Mouse (Mus musculus) brain, adult 2 months (tissue): Measurements from ENCODE around the gene Rnf141.

Experiments used
- DNase-seq: peaks from one replicate; pipeline ENCODE4 v3.0.0; 2011; ENCODE audit warnings: low read depth, low spot score

The Rnf141 gene

DNA sequence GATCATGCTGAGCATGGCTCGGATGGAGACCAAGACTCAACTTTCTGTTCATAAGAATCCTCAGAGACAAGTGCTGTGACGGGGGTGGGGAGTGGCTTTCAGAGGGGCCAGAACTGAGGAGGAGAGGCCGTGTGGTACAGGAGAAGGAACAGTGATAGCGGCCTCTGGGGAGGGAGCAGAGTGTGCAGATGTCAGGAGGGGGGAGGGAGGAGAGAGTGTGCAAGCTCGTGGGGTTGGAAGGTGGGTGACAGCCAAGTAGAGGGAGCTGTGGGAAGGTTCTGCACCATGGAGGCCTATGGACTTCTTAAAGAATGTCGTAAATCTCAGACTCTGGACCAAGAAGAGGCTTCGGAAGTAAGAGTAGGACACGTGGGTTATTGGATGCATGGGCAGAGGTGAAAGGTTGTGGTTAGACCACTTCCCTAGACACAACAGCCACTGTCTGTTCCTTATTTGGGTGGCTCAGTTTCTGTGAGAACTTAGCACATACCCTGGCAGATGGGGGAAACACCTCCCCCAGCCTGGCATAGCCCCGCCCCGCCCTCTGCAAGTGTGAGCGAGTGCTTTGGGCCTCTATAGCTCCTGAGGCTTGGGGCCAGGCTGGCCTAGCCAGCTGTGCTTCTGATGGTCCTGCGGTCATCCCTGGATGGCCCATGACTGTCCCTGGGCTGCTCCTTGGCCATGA lies 47.7 kb downstream of the Rnf141 start:
- DNase-seq: peak; percentile 55

DNA sequence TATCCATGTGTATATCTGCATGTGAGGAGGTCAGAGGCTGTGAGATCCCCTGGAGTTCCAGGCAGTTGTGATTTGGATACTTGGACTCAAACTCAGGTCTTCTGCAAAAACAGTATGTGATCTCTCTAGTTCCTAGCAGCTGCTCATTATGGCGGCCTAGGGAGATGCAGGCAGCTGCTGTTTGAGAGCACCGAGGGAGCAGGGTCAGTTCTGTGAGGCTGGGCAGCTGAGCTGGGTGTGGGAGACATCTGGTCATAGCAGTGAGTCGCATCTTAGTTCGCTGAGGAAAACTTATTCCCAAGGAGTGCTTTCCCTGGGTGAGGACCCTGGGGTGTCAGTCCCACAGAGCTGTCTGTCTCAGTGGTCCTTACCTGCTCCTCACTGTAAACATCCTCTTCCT lies 49.5 kb downstream of the Rnf141 start:
- no peak for DNase-seq

DNA sequence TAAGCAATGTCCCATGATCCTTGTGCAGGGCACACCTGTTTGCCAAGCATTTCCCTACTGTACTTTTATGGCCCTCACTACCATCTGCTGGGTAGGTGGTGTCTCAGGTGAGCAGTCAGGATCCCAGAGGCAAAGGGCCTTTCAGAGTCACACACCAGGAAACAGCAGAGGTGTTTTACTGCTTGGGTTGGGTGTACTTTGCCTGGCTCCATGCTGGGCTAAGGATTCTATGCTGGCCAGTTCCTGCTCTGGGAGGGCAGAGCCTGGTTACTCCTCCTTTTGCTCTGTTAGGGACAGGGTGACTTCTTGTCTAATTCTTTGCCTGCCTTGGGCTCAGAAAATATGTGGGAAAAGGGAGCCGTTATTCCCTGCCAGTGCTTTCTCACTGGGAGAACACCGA lies 51.4 kb downstream of the Rnf141 start:
- no peak for DNase-seq

DNA sequence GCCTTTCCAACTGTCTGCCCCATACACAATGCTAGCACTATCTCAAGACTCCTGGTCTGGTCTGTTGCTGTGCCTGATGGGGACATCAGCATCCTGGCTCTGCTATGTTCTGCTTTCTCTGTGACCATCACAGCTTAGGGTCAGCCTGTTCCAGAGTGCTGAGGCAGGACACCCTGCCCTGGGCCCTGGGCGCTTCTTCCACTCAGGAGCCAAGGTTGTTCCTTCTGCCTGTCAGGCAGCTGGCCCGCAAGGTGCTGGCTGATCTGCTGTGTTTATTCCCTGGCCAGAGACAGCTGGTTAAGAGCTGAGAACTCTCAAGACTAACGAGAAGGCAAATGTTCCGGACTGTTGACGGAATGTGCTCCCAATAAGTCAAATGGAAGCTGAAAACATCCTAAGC lies 52.1 kb downstream of the Rnf141 start:
- no peak for DNase-seq

DNA sequence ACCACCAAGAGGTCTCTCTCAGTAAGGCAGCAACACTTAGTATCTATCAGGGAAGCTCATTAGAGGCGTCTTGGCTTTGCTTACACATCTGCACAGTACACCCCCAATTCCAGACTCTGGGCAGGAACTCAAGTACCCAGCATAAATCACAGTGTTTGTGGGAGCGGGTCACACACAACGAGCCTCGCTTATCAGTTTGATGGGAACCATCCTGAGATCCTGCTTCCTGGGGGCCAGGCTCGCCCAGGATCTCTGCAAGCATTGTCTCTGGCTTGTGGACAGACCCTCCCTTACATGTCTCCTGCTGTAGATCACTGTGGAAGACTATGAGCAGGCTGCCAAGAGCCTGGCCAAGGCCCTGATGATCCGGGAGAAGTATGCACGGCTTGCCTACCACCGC lies 53.4 kb downstream of the Rnf141 start:
- DNase-seq: no peak

DNA sequence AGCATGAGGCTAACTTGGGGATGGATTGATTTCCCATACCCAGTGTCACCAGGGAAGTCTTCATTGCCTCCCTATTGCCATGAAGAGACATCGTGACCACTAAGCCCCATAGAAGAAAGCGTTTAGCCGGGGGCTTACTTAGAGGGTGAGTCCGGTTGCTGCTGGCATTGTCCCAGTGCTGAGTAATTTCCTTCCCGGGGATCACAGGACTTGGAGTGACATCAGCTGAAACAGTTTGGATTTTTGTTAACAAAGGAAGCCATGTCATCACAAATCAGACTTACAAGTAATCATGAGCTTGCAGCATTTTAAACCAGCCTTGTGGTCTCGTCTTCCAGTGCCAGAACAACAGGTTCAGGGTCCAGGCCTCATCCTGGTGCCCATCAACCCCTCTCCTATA lies 56.9 kb downstream of the Rnf141 start:
- DNase-seq: no peak

DNA sequence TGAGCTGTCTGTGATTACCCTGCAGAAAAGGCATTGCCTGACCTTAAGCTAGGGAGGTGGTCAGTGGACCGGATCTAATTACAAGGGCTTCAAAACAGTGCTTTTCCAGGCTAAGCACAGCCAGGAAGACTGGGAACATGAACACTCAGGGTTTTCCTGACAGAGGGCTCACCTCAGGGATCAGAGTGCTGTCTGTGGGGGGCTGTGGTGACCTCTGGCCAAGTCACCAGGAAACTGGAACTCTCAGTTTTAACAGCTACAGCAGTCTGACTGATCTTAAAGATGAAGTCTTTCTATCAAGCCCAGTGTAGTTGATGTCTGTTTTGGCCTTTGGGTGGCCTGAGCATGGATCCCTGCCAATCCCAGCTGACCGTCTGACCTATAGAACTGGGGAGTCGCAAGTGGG lies 58.5 kb downstream of the Rnf141 start:
- no peak for DNase-seq

DNA sequence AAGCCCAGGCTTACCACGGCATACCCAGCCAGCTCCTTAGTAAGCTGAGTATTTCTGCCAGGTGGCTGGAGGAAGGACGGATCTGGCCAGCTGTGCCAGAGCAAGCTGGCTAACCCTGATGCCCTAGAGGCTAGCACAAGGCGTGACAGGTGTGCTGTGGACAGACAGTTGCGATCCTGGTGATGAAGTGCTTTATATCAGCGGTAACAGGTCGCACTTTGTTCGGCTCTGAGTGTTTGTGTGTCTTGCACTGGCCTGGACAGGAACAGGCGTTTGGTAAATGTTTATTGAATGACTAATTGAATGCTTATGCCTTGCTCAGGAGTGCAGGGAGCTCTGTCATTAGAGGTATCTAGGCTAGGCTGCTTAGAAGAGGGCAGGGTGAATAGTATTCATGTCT lies 59.3 kb downstream of the Rnf141 start:
- no peak for DNase-seq

DNA sequence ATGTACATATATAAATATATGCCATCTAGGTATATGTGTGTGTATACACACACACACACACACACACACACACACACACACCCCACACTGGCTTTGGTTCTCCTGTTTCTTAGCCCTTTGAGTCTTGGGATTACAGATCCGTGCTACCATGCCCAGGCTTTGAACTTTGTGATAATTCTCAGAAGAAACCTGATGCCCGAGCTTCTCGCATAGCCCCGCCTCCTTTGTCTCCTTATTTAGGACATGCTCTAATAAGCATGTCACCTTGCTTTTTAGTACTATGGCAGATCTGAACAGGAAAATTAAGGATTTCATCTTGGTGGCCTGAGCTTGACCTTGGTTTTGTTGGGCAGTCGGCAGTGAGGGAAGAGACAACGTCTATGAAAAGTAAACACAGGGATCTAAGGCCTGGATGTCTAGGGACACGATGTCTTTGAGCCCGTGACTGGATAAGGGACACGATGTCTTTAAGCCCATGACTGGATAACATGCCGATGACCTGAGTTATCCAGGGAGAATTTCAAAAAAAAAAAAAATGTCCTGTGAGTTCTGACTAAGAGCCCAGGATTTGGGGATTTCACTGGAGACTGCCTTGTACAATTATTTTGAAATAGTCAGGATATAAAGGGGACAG lies 61.3 kb downstream of the Rnf141 start:
- no peak for DNase-seq

DNA sequence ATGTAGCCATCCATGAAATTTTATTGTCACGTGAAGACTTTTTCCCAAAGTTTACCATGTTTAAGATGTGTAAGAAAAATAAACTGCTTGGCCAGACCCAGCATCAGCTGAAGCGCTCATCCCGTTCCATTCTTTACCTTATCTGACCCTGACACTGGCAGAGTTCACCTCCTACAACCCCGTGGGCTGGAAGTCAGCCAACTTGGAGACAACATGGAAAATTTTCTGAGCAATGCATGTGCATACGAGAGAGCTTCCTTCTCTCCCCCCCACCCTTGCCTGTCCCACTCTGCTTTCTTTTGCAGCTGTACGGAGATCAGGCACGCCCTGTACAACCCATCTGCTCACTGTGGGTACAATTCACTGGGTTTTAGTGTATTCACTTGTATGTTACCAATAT lies 62.1 kb downstream of the Rnf141 start:
- peak; percentile 49 for DNase-seq

DNA sequence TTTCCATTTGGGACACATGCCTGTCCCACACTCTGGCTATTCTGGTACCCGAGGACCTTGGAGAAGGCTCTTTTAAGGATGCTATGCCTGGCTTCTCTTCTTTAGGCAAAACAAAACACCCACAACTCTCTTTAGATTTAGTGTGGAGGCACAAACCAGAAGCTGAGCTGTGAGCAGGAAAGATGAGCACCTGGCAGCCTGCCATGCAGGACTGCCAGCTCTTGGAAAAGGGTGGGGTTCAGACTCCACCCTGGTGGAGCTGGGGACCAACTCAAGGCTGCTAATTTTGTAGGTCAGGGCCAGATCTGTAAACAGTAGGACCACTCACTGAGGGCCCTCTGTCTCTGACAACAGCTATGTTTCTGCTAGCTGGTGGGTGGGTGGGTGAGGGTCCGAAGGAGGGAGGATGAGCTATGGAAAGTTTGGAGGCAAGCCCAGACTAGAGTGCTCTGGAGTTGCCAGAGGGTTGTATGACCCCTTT lies 63.0 kb downstream of the Rnf141 start:
- DNase-seq: peak; percentile 81

DNA sequence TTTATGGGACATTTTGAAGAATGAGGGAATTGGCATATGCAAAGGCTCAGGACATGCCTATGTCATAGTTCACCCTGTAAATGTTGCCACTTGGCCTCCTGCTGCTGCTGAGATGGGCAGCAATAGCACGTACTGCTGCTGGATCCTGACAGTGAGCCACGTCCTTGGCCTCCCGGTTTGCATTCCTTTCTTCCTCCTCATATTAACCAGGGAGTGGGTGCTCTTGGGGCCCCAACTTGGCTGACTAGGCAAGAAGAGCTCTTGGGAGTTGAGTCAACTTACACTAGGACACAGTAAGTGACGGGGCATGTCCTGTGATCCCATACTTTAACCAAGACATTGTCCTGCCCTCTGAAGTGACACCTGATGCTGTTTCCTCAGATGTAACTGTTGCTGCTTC lies 63.7 kb downstream of the Rnf141 start:
- DNase-seq: no peak

DNA sequence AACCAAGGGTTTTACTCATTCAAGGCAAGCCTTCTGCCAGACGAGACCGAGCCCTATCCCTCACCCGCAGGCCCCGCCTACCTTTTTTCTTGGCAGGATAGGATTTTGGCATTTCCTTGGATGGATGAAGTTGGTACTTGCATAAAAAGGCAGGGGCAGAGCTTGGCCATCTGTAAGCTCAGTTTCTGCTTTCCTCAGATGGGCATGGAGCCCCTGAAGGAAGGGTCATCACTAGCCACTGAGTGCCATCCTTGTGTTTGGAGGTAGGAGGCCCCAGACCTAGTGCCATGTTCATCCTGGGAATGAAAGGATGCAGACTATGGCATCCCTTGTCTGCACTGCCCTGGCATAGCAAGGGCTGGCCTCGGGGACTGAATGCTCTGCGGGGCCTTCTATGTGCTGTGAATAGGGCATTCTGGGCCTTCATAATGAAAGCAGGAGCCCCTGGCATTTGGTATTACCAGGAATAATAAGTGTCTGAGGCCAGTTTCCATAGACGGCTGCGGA lies 64.6 kb downstream of the Rnf141 start:
- DNase-seq: peak; percentile 51

DNA sequence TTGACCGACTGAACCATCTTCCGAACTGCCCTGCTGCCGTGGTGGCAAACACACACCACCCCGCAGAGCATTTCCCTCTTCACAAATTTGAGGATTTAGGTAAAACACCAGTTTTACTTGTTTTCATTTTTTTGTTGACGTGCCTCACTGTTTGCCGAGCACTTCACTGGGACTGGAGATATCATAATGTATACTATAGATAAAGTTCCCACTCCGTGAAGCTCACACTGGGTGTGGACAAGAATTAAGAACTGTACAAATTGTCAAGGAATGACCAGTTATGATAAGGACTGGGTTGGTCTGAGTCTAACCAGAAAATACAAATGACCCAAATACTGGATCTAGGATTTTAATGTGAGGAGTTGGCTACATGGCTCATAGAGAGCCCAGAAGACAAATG lies 65.3 kb downstream of the Rnf141 start:
- DNase-seq: no peak

DNA sequence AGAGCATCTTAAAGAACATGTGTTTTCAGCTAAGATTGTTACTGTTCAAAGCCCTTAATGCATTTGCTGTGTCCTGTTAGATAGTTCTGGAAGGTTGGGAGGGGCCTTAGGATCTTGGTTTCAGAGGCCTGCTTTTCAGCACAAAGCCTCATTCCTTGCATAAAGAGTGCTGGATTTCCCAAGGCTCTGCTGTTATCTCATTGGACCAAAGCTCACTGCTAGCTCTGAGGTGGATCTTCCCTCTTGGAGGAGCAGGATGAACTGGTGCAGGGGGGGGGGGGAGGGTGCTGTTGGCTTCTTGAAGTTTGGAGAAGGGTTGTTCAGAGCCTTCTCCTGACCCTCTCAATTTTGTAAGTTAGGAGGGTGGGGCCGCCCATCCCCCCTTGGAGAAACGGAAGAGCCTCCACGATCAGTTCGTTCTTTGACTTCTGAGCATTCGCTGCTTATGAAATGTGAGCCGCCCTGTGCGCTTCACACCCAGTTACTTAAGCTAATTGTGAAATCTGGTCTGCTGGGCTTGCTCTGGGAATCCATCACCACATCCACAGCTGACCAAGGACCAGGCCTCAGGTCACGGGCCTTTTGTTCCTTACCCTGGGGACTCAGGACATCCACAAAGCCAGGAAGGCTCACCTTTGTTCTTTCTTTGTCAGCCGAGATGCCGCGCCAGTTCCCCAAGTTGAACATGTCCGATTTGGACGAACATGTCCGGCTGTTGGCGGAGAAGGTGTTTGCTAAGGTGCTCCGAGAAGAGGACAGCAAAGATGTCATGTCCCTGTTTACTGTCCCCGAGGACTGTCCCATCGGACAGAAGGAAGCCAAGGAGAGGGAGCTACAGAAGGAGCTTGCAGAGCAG lies 66.9 kb downstream of the Rnf141 start:
- DNase-seq: no peak

DNA sequence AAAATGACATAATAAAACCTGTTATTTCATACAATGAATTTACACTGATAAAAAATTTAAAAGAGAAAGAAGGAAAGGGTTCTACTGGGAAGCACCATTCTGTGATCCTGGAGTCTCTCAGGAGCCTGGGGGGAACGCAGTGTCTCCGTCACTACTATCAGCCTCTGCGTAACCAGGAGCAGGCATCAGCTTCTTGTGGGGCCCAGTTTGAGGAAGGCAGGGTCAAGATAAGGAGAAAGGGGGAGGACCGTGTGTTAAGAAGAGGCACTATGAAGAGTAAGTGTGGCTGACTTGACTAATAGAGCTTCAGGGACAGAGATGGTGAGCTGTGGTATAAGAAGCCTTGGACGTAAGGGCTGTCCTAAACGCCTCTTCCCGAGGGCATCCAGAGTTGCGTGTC lies 69.6 kb downstream of the Rnf141 start:
- no peak for DNase-seq

DNA sequence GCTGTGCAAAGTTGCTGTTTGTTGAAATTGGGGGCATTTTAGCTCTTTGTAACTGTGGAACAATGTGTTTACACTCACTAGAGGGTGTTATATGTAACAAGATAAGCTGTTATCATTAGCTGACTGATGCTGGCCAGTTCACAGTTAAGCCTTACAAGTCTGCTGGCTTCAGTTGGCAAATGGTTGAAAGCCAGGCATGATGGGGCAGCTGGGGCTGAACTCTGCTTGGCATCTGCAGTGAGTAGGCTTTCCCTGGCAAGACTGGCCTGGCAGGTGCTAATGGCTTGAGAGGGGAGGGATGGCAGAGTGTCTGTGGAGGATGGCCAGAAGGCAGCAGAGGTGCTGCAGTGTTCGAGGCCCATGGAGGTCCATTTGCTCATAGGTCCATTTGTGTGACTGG lies 70.2 kb downstream of the Rnf141 start:
- peak; percentile 67 for DNase-seq

DNA sequence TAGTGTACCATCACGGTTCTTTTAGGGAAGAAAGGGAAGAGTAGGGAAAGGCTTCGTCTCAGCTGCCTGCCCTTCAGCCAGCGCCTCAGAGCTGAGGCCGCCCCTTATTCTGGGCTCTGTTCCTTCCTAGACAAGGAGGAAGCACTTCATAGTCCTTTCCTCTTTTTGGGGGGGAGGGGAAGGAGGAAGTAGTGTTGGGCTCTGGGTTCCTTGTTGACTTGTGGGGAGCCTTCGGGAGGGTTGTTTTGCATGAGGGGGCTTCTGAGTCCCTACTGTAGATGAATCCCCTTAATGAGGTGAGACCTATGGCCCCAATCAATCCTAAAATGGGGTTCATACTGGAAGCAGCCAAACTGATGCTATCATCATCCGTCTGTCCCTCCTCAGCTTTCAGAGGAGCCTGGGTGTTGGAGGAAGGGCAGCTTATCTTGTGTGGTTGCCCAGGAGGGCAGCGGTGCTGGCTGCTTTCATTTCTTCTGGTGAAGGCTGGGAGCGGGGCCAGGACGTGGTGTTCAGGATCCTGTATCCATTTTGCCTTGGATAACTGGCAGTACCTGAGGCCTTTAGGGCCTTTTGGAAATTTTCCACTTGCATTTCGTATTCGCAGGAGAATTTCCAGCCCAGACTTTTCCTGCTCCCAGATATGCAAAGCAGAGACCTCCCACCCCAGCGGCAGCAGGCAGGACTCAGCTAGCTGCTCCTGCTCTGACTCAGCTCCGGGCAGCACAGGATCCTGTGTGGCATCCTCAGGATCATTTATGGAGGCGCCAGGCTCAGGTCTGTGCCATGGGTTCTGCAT lies 70.9 kb downstream of the Rnf141 start:
- DNase-seq: peak; percentile 81

DNA sequence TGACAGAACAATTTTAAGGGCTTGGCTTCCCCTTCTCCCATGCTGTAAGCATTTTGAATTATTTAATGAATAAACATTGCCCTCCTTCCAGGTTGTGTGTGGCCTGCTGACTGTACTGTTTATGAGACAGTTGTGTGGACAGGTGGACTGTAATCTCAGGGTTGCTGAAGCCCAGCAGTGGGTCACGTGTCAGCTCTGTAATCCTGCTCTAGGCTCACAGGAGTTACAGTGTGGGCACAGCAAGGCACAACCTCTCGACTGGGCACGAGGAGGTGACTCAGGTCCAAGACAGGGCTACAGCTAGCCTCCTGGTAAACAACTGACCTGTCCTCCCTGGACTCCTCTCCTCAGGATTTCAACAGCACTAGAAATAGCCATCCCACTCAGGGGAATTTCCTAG lies 71.9 kb downstream of the Rnf141 start:
- no peak for DNase-seq

DNA sequence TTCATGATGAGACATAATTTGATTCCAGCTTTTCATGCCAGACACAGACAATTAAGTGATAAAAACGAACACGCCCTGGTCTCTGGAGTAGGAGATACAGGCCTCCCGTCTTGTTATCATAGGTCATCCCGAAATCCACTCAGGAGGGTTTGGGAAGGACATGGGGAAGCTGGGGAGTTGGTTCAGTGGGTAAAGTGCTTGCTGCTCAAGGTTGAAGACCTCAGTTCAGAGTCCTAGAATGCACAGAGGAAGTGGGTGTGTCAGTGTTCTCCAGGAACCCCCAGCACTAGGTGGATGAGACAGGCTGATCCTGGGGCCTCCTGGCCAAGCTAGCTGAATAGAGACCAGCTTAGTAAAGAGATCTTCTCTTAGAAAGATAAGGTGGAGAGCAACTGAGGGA lies 73.3 kb downstream of the Rnf141 start:
- DNase-seq: no peak

DNA sequence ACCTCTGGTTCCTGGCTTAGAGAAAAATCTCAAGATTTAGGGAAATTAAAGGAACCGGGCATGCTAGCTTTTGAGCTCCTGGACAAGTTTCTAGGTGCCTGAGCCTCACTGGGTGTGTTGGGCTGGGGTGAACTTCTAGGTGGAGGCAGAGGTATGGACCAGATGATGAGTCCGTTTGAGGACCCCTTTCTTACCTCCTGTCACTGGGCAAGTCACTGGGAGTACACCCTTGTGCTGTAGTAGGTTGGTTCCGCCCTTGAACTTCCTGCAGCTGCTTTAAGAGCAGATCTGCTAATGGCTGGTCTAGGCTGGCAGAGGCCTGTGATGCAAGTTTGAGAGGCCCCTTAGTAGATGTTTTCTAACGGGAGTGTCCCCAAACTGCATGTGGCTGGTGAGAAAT lies 75.2 kb downstream of the Rnf141 start:
- peak; percentile 60 for DNase-seq
